15 mouse cellular contexts compared by ENCODE assay signal in the genomic region with DNA sequence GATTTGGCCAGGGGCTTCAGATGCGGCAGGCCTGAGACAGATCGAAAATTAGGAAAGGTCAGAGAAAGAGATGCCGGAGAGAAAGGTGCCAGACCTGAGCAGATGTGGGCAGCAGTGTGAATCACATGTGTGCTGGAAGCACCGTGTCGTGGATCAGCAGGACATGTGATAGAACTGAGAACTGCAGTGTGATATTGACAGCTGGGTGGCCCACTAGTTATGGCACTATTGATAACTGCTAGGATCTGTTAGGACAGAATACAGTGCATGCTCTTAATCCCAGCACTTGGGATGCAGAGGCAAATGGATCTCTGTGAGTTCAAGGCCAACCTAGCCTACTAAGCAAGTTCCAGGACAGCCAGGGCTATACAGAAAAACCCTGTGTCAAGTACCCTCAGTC.
"Had no signal": no experiment of that assay in that cellular context is flagged by ENCODE, and none has a peak within 500 bp of the region (broad histone marks: within the 10 kb centered on the region; RNA-seq: fewer than 3 reads in every experiment).

No protein-coding gene starts in this region.

- H3K9ac ChIP-seq: kidney, embryonic 15.5 days; neural tube, embryonic 15.5 days had no signal

- H3K4me2 ChIP-seq: kidney, embryonic 15.5 days; neural tube, embryonic 15.5 days had no signal

- ATAC-seq: lung, postnatal 0 days had no signal

- H3K4me3 ChIP-seq: kidney, embryonic 15.5 days; left cerebral cortex, adult 2 months; limb, embryonic 10.5 days; myocyte; neural tube, embryonic 15.5 days had no signal

- DNase-seq: kidney, adult 2 months; kidney, postnatal 14 days; lung, adult 2 months; lung, postnatal 36 days; midbrain, embryonic 14.5 days; right cerebral cortex, adult 18-20 months; right cerebral cortex, postnatal 25 days; thymus, adult 18-20 months; thymus, postnatal 14 days had no signal

- H3K9me3 ChIP-seq: kidney, embryonic 15.5 days; limb, embryonic 10.5 days; neural tube, embryonic 15.5 days had no signal

- H3K36me3 ChIP-seq: kidney, embryonic 15.5 days; limb, embryonic 10.5 days; neural tube, embryonic 15.5 days had no signal

- H3K27ac ChIP-seq: kidney, embryonic 15.5 days; left cerebral cortex, adult 2 months; limb, embryonic 10.5 days; neural tube, embryonic 15.5 days had no signal

- H3K27me3 ChIP-seq: kidney, embryonic 15.5 days; neural tube, embryonic 15.5 days had no signal
